Mouse (Mus musculus) CH12.LX (cell line): ENCODE measurements at regions not wholly inside any gene's neighbourhood (a gene's known extent, or its start where the extent isn't known, plus 50 kb on each side); places are given as distances from the start of the nearest gene placed in this dataset.

ENCODE experiments used
- CTCF ChIP-seq, 2 experiments: IDR thresholded peaks in 1 of 2; conservative IDR thresholded peaks in 1 of 2; 2 replicates each; pipeline ENCODE4 v1.5.1; 2011 to 2012; ENCODE audit warnings: low read depth in 2 of 2, low read length in 2 of 2, improper control_type of control experiment in 1 of 2, inconsistent platforms in 1 of 2, mild to moderate bottlenecking in 1 of 2, moderate library complexity in 1 of 2
- GABPA ChIP-seq: IDR thresholded peaks from 2 replicates; pipeline ENCODE4 v1.6.1; 2012; ENCODE audit warnings: low read depth, low read length, improper control_type of control experiment, inconsistent platforms; ENCODE audit not compliant: insufficient replicate concordance
- MAFK ChIP-seq: IDR thresholded peaks from 2 replicates; pipeline ENCODE4 v1.6.1; 2011; ENCODE audit warnings: low read length, improper control_type of control experiment; ENCODE audit not compliant: insufficient replicate concordance
- MAZ ChIP-seq: IDR thresholded peaks from 2 replicates; pipeline ENCODE4 v1.6.1; 2012; ENCODE audit warnings: low read depth, mild to moderate bottlenecking, inconsistent platforms, low read length, improper control_type of control experiment, moderate library complexity
- NELFE ChIP-seq: IDR thresholded peaks from 2 replicates; pipeline ENCODE4 v1.6.1; 2011; ENCODE audit warnings: low read depth, low read length, improper control_type of control experiment
- POLR2A ChIP-seq: IDR thresholded peaks from 2 replicates; pipeline ENCODE4 v1.6.1; 2011; ENCODE audit warnings: low read depth, mild to moderate bottlenecking, improper control_type of control experiment, low read length
- SIN3A ChIP-seq: IDR thresholded peaks from 2 replicates; pipeline ENCODE4 v1.6.1; 2012; ENCODE audit warnings: low read length, improper control_type of control experiment, inconsistent platforms
- UBTF ChIP-seq: IDR thresholded peaks from 2 replicates; pipeline ENCODE4 v1.6.1; 2012; ENCODE audit warnings: low read depth, mild to moderate bottlenecking, inconsistent platforms, low read length, improper control_type of control experiment, moderate library complexity
- ZMIZ1 ChIP-seq: IDR thresholded peaks from 2 replicates; pipeline ENCODE4 v1.6.1; 2012; ENCODE audit warnings: low read depth, mild to moderate bottlenecking, inconsistent platforms, low read length, improper control_type of control experiment

GRCm38 (mm10) chr16:22734529-22735022 lies 76.8 kb downstream of the Crygs start:
- TF ChIP-seq SIN3A (no peak), UBTF (no peak), GABPA (no peak), MAZ (no peak), POLR2A (no peak), MAFK (no peak), ZMIZ1 (no peak), NELFE (no peak), CTCF (conservative IDR thresholded peaks at IDR 0.05 in 1 of 2, IDR thresholded peaks at IDR 0.05 in 1 of 2; ENCODE audit: low read depth in 2 of 2, low read length in 2 of 2) (no peak)
